Mouse (Mus musculus): ENCODE data around the gene Gm21637.
"Not testable (repeated sequence)": the region's sequence is repeated elsewhere in the genome, so short reads cannot be mapped to it uniquely, and the experiment has no call there.

Gm21637 gene

GRCm38 (mm10) chrX:31961744-31962143 lies at the start of gene Gm21637:
Gm21637 (plus strand) TSS chrX:31962044.
- DNase-seq, result not testable (repeated sequence)
